Mouse (Mus musculus) limb, embryonic 14.5 days (tissue): ENCODE data around the gene Agbl1. TPM values are rescaled to one million over a fixed set of nuclear protein-coding genes. Genes with fewer than 3 reads are reported as not detected.
A peak's percentile ranks its signal among the peaks of the same experiment; 100 is the strongest.

Source experiments
- ATAC-seq: fragments of 200-750 bp; cut with Nextera tagmentation; 2 replicates; pipeline ENCODE4 v1.8.0; 2017; ENCODE audit warnings: low read depth, moderate number of reproducible peaks, moderate TSS enrichment; ENCODE audit not compliant: low FRiP score
- DNase-seq: peaks from one replicate; pipeline ENCODE4 v3.0.0-alpha.2; 2015; ENCODE audit warnings: low spot score
- H3K27ac ChIP-seq: fragments of 300-500 bp; sonication (generic); replicated peaks from 2 replicates; pipeline ENCODE4 v1.5.1; 2014; ENCODE audit warnings: low read depth, mild to moderate bottlenecking, low read length, moderate library complexity, mixed read lengths
- H3K27me3 ChIP-seq: fragments of 300-500 bp; sonication (generic); 2 replicates; pipeline ENCODE4 v1.6.1; 2014; ENCODE audit warnings: low read length, mixed read lengths; ENCODE audit not compliant: control insufficient read depth, insufficient read depth
- H3K36me3 ChIP-seq: fragments of 300-500 bp; sonication (generic); 2 replicates; pipeline ENCODE4 v1.6.1; 2014; ENCODE audit warnings: mild to moderate bottlenecking, low read length, moderate library complexity, mixed read lengths; ENCODE audit not compliant: control insufficient read depth, insufficient read depth
- H3K4me1 ChIP-seq: fragments of 300-500 bp; sonication (generic); 2 replicates; pipeline ENCODE4 v1.6.1; 2014; ENCODE audit warnings: antibody characterized with exemption, low read length, mixed read lengths; ENCODE audit not compliant: control insufficient read depth, insufficient read depth
- H3K4me2 ChIP-seq: fragments of 300-500 bp; sonication (generic); replicated peaks from 2 replicates; pipeline ENCODE4 v1.6.1; 2014; ENCODE audit warnings: low read depth, mild to moderate bottlenecking, low read length, moderate library complexity; ENCODE audit not compliant: severe bottlenecking
- H3K4me3 ChIP-seq: fragments of 300-500 bp; sonication (generic); replicated peaks from 2 replicates; pipeline ENCODE4 v1.5.1; 2014; ENCODE audit warnings: low read length
- H3K9ac ChIP-seq: fragments of 300-500 bp; sonication (generic); 2 replicates; pipeline ENCODE4 v1.6.1; 2014; ENCODE audit warnings: mild to moderate bottlenecking, low read depth, low read length, moderate library complexity; ENCODE audit not compliant: severe bottlenecking
- H3K9me3 ChIP-seq: fragments of 300-500 bp; sonication (generic); 2 replicates; pipeline ENCODE4 v1.6.1; 2016; ENCODE audit warnings: low read length; ENCODE audit not compliant: control insufficient read depth
- POLR2A ChIP-seq: fragments of 200-500 bp; IDR thresholded peaks from 2 replicates; pipeline ENCODE4 v1.8.0; 2012; ENCODE audit warnings: inconsistent platforms, mild to moderate bottlenecking, moderate library complexity, borderline replicate concordance; ENCODE audit not compliant: insufficient read depth, insufficient read length; ENCODE audit errors: extremely low read depth
- WGBS: fragments of 180-500 bp; shearing (Covaris S2); extraction: QIAGEN DNeasy Blood & Tissue Kit; methylation state at CpG from one replicate; pipeline ENCODE4 v1.1.7; 2014; 5-methylcytosine and 5-hydroxymethylcytosine counted together
- polyA plus RNA-seq, 2 experiments: library from polyadenylated mRNA; depleted of rRNA in 1 of 2; stranded (reverse) in 1 of 2; unstranded in 1 of 2; fragments of >200 nt; fragmentation: Nextera tagmentation in 1 of 2; extraction: Ambion mirVana in 1 of 2; gene quantifications; 2 replicates each; pipeline versions ENCODE4 v1.2.1 to v1.2.3; 2012 to 2014

The Agbl1 gene
- polyA plus RNA-seq, 2 experiments = 0.14 to 0.15 TPM

- ATAC-seq (no peak), DNase-seq (peak; percentile 17)
- Histone ChIP-seq H3K4me3 (no peak overlapping the region), H3K4me1 (no peaks in the 10 kb centered on the region), H3K4me2 (no peak overlapping the region), H3K27me3 (no peaks in the 10 kb centered on the region), H3K9ac (no peak overlapping the region), H3K9me3 (no peaks in the 10 kb centered on the region), H3K36me3 (no peaks in the 10 kb centered on the region), H3K27ac (no peak overlapping the region)
- WGBS = 25% methylated on average over 7 of the region's 7 CpGs
- TF ChIP-seq POLR2A = no peak
Measured at GRCm38 (mm10) chr7:77131950-77132349, 902.3 kb downstream of the Agbl1 start.

- Histone ChIP-seq H3K4me2 (no peak overlapping the region), H3K4me1 (no peaks in the 10 kb centered on the region), H3K36me3 (no peaks in the 10 kb centered on the region), H3K4me3 (no peak overlapping the region), H3K27ac (no peak overlapping the region), H3K27me3 (no peaks in the 10 kb centered on the region), H3K9ac (no peak overlapping the region), H3K9me3 (no peaks in the 10 kb centered on the region)
- no peak for ATAC-seq
- DNase-seq = peak; percentile 4
- 63% methylated on average over 15 of the region's 15 CpGs for WGBS
- no peak for TF ChIP-seq POLR2A
Measured at GRCm38 (mm10) chr7:77132615-77133420, 903.1 kb downstream of the Agbl1 start.

GRCm38 (mm10) chr7:77134860-77135259, 905.2 kb downstream of the Agbl1 start:
- H3K4me3 ChIP-seq = no peak overlapping the region
- no peaks in the 10 kb centered on the region for H3K27me3 ChIP-seq
- DNase-seq (no peak), ATAC-seq (no peak)
- H3K27ac ChIP-seq = no peak overlapping the region
- no peaks in the 10 kb centered on the region for H3K36me3 ChIP-seq
- H3K9ac ChIP-seq = no peak overlapping the region
- no peaks in the 10 kb centered on the region for H3K4me1 ChIP-seq
- H3K4me2 ChIP-seq = no peak overlapping the region
- 97% methylated on average over 2 of the region's 2 CpGs for WGBS
- no peaks in the 10 kb centered on the region for H3K9me3 ChIP-seq
- TF ChIP-seq POLR2A = no peak

- Histone ChIP-seq H3K4me1 (no peaks in the 10 kb centered on the region), H3K4me2 (no peak overlapping the region), H3K36me3 (no peaks in the 10 kb centered on the region), H3K27ac (no peak overlapping the region), H3K9me3 (no peaks in the 10 kb centered on the region), H3K9ac (no peak overlapping the region), H3K27me3 (no peaks in the 10 kb centered on the region), H3K4me3 (no peak overlapping the region)
- no peak for DNase-seq
- no peak for ATAC-seq
- TF ChIP-seq POLR2A = no peak
Measured at GRCm38 (mm10) chr7:77138707-77139106, 909.0 kb downstream of the Agbl1 start.

GRCm38 (mm10) chr7:77147527-77147926, 917.8 kb downstream of the Agbl1 start:
- Histone ChIP-seq H3K9me3 (no peaks in the 10 kb centered on the region), H3K36me3 (no peaks in the 10 kb centered on the region), H3K27me3 (no peaks in the 10 kb centered on the region), H3K4me2 (no peak overlapping the region), H3K4me1 (no peaks in the 10 kb centered on the region), H3K9ac (no peak overlapping the region), H3K27ac (no peak overlapping the region), H3K4me3 (no peak overlapping the region)
- no peak for DNase-seq
- no peak for TF ChIP-seq POLR2A
- WGBS = 61% methylated on average over 3 of the region's 3 CpGs
- no peak for ATAC-seq

- Histone ChIP-seq H3K4me3 (no peak overlapping the region), H3K9ac (no peak overlapping the region)
- 71% methylated on average over 4 of the region's 4 CpGs for WGBS
Measured at GRCm38 (mm10) chr7:77148820-77149219, 919.1 kb downstream of the Agbl1 start.

More at GRCm38 (mm10) chr7:77148820-77149219, 919.1 kb downstream of the Agbl1 start:
- Histone ChIP-seq H3K36me3 (no peaks in the 10 kb centered on the region), H3K27ac (no peak overlapping the region), H3K4me1 (no peaks in the 10 kb centered on the region), H3K9me3 (no peaks in the 10 kb centered on the region), H3K4me2 (no peak overlapping the region), H3K27me3 (no peaks in the 10 kb centered on the region)
- DNase-seq (no peak), ATAC-seq (no peak)
- TF ChIP-seq POLR2A = no peak
